Mouse (Mus musculus) neural tube, embryonic 13.5 days (tissue): ENCODE measurements around the gene Car14. TPM values are rescaled to one million over a fixed set of nuclear protein-coding genes. Genes with fewer than 3 reads are reported as not detected.
"Not testable (repeated sequence)": the region's sequence is repeated elsewhere in the genome, so short reads cannot be mapped to it uniquely, and the experiment has no call there.

Source experiments
- ATAC-seq: fragments of 200-750 bp; cut with Nextera tagmentation; 2 replicates; pipeline ENCODE4 v1.8.0; 2017; ENCODE audit warnings: low read depth, mild to moderate bottlenecking, moderate TSS enrichment, moderate library complexity
- H3K27ac ChIP-seq: fragments of 300-500 bp; sonication (generic); replicated peaks from 2 replicates; pipeline ENCODE4 v1.5.1; 2015; ENCODE audit warnings: moderate library complexity, mild to moderate bottlenecking, inconsistent platforms
- H3K27me3 ChIP-seq: fragments of 300-500 bp; sonication (generic); 2 replicates; pipeline ENCODE4 v1.6.1; 2015; ENCODE audit warnings: mild to moderate bottlenecking, inconsistent platforms
- H3K36me3 ChIP-seq: fragments of 300-500 bp; sonication (generic); 2 replicates; pipeline ENCODE4 v1.6.1; 2015; ENCODE audit warnings: mild to moderate bottlenecking, inconsistent platforms
- H3K4me1 ChIP-seq: fragments of 300-500 bp; sonication (generic); replicated peaks from 2 replicates; pipeline ENCODE4 v1.6.1; 2015; ENCODE audit warnings: inconsistent platforms
- H3K4me2 ChIP-seq: fragments of 300-500 bp; sonication (generic); 2 replicates; pipeline ENCODE4 v1.6.1; 2015; ENCODE audit warnings: inconsistent platforms, mild to moderate bottlenecking, moderate library complexity
- H3K4me3 ChIP-seq: fragments of 300-500 bp; sonication (generic); 2 replicates; pipeline ENCODE4 v1.5.1; 2015; ENCODE audit warnings: mild to moderate bottlenecking, inconsistent platforms
- H3K9ac ChIP-seq: fragments of 300-500 bp; sonication (generic); 2 replicates; pipeline ENCODE4 v1.6.1; 2015; ENCODE audit warnings: moderate library complexity, mild to moderate bottlenecking, inconsistent platforms
- H3K9me3 ChIP-seq: fragments of 300-500 bp; sonication (generic); 2 replicates; pipeline ENCODE4 v1.6.1; 2016; ENCODE audit warnings: inconsistent platforms
- WGBS: fragments of 180-500 bp; shearing (Covaris S2); methylation state at CpG from one replicate; pipeline ENCODE4 v1.1.7; 2015; 5-methylcytosine and 5-hydroxymethylcytosine counted together
- polyA plus RNA-seq: library from polyadenylated mRNA; unstranded; fragments of >200 nt; fragmentation: Nextera tagmentation; extraction: Ambion mirVana; gene quantifications from 2 replicates; pipeline ENCODE4 v1.2.1, GENCODE M21; 2015

The Car14 gene
- polyA plus RNA-seq: 1.4 and 2.7 TPM in 2 replicates

DNA sequence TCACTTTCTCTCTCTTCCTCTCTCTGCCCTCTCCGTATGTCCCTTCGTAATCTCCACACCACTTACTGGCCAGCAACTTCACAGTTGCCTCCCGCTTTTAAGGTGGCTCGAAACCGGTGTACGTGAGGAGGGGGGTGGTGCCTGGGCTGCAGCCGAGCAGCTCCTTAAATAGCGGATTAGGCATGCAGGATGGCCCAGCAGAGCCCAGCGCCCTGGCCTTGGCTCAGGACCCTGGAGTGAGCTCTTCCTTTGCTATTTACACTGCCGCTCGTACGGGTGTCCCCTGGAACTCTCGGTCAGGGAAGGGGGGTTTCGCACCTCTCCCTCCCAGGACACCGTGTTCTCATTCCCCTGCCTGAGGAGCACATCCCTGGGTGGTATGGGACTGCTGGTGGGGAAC, at the start of gene Car14:
Car14 (minus strand) TSS at position 124 of the 400 bp plus-strand sequence.
- 1% methylated on average over 15 of the region's 15 CpGs for WGBS
- H3K27ac ChIP-seq: no peak within 1 kb of the TSS
- peak within 1 kb of the TSS; percentile 76 for H3K4me2 ChIP-seq
- 0 out of 2 replicates have a peak, but pooled peaks have one; percentile 15 for ATAC-seq
- H3K9ac ChIP-seq: peak within 1 kb of the TSS; percentile 60
- H3K36me3 ChIP-seq: no peaks in the 10 kb centered on the region
- no peaks in the 10 kb centered on the region for H3K9me3 ChIP-seq
- peak within 1 kb of the TSS; percentile 38 for H3K4me3 ChIP-seq
- peaks cover 27% of the 10 kb centered on the region for H3K27me3 ChIP-seq
- peaks cover 36% of the 10 kb centered on the region for H3K4me1 ChIP-seq

DNA sequence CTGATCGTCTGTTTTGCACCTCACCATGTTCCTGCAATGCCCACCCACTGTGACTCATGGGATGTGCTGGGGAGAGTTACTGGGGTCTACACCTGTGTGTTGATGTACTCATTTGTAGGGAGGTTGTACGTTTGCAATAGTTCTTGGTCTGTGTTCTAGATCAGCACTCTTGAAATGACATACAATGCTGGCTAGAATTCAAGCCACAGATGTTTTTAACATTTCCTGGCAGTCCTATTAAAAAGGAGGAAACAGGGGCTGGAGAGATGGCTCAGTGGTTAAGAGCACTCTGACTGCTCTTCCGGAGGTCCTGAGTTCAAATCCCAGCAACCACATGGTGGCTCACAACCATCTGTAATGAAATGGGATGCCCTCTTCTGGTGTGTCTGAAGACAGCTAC, 49.0 kb upstream of the Car14 start:
- Histone ChIP-seq H3K36me3 (no peaks in the 10 kb centered on the region), H3K4me3 (no peak overlapping the region), H3K4me1 (peaks cover 17% of the 10 kb centered on the region), H3K4me2 (no peak overlapping the region), H3K27me3 (no peaks in the 10 kb centered on the region), H3K9ac (no peak overlapping the region), H3K9me3 (no peaks in the 10 kb centered on the region), H3K27ac (peak overlapping the region; percentile 67)
- ATAC-seq: no peak
- 63% methylated on average over 3 of the region's 3 CpGs for WGBS

DNA sequence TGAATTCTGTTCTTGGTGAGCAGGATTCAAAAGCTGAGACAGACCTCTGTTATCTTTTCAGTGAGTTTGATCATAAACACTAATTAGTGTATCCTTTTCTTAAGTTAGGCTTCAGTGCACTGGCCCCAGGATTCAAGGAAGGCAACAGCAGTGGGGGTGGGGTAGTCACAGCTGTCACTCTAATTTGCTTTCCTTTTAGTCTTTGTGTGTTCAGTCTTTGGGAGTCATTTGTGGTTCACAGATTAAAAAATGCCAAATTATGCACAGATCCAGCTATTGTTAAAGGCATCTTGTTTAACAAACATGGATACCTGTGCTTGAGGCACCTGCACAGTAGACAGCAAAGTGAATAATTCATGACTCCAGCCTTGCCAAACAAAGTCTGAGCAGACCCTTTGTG, 48.5 kb upstream of the Car14 start:
- Histone ChIP-seq H3K9ac (no peak overlapping the region), H3K27me3 (no peaks in the 10 kb centered on the region), H3K27ac (peak overlapping the region; percentile 67), H3K4me2 (no peak overlapping the region), H3K9me3 (no peaks in the 10 kb centered on the region), H3K4me3 (no peak overlapping the region), H3K4me1 (peaks cover 17% of the 10 kb centered on the region), H3K36me3 (no peaks in the 10 kb centered on the region)
- no peak for ATAC-seq

DNA sequence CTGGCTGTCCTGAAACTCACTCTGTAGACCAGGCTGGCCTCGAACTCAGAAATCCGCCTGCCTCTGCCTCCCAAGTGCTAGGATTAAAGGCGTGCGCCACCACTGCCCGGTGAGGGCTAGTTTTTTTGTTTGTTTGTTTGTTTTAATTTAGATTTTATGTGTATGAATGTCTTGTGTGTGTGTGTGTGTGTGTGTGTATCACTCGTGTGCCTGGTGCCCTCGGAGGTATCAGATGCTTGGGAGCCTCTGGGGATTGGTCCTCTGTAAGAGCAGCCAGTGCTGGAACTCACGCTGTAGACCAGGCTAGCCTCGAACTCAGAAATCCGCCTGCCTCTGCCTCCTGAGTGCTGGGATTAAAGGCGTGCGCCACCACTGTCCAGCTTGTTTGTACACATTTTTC, 47.1 kb upstream of the Car14 start:
- not testable (repeated sequence) for H3K36me3 ChIP-seq
- 66% methylated on average over 12 of the region's 12 CpGs for WGBS
- ATAC-seq: peak; percentile 45; the same call in 1 of the 2 replicates

DNA sequence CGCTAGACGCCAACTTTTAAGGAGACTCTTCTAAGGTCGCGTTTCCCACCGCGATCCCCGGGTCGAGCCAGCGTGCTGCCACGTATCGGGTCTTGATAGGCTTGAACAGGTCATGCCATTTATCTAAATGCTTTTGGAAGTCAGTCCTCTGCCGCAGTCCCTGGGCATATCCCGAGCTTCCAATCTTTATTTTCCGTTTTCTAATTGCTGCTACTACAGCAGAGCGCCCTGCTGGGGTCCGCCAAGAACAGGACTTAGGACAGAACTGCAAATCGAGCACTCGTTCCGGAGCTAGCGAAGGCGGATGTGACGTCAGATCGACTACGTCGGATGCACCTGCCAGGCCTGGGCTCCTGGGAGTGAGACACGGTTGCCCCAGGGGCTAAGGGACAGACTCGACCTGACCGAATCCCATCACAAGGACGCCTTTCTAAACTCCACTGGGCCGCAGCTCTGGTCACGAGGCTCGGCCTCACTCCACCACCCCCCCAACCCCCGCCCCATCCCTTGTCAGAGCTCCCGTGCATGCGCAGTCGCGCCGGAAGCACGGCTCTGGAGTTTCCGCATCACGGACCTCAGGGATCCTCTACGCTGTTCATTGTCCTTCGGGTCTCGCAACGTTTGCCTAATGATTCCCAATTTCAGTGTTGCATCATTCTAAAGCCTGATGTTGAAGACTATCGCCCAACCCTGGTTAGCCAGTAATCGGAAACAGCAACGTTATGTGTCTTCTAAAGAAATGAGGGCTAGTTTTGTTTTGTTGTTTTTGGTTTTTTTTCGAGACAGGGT, 46.5 kb upstream of the Car14 start:
- Histone ChIP-seq H3K4me3 (peak overlapping the region; percentile 53), H3K9me3 (no peaks in the 10 kb centered on the region), H3K9ac (peak overlapping the region; percentile 77), H3K4me1 (peaks cover 17% of the 10 kb centered on the region), H3K36me3 (peaks cover 7% of the 10 kb centered on the region), H3K4me2 (peak overlapping the region; percentile 65), H3K27ac (peak overlapping the region; percentile 97), H3K27me3 (no peaks in the 10 kb centered on the region)
- WGBS: 2% methylated on average over 49 of the region's 49 CpGs
- ATAC-seq: peak; percentile 97

More for the DNA sequence above, 47.1 kb upstream of the Car14 start:
- H3K9me3 ChIP-seq, H3K27me3 ChIP-seq: not testable (repeated sequence)
- H3K4me3 ChIP-seq: peak overlapping the region; percentile 53
- peak overlapping the region; percentile 97 for H3K27ac ChIP-seq
- peak overlapping the region; percentile 77 for H3K9ac ChIP-seq
- peak overlapping the region; percentile 65 for H3K4me2 ChIP-seq
- peaks cover 17% of the 10 kb centered on the region for H3K4me1 ChIP-seq

DNA sequence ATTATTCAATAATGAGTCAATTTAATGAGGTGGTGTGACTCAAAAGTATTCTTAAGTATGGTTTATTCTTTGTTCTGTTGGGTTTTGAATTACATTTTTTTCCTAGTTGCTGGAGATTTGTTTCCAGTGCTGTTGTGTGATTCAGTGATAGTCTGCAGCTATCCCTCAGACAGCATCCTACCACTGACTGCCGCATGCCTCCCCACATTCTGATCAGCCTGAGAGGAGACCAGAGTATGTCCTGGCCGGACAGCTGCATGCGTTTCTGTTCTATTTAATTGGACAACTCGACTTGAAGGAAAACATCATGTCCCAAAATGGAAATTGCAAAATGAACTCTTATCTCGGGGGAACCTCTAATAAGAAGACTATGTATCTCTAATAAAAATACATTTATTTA, 43.8 kb upstream of the Car14 start:
- 89% methylated on average over 5 of the region's 5 CpGs for WGBS
- H3K27ac ChIP-seq: no peak overlapping the region
- no peaks in the 10 kb centered on the region for H3K27me3 ChIP-seq
- H3K36me3 ChIP-seq: peaks cover 23% of the 10 kb centered on the region
- H3K4me3 ChIP-seq: no peak overlapping the region
- H3K4me1 ChIP-seq: peaks cover 16% of the 10 kb centered on the region
- no peaks in the 10 kb centered on the region for H3K9me3 ChIP-seq
- H3K9ac ChIP-seq: no peak overlapping the region
- no peak for ATAC-seq
- H3K4me2 ChIP-seq: no peak overlapping the region

DNA sequence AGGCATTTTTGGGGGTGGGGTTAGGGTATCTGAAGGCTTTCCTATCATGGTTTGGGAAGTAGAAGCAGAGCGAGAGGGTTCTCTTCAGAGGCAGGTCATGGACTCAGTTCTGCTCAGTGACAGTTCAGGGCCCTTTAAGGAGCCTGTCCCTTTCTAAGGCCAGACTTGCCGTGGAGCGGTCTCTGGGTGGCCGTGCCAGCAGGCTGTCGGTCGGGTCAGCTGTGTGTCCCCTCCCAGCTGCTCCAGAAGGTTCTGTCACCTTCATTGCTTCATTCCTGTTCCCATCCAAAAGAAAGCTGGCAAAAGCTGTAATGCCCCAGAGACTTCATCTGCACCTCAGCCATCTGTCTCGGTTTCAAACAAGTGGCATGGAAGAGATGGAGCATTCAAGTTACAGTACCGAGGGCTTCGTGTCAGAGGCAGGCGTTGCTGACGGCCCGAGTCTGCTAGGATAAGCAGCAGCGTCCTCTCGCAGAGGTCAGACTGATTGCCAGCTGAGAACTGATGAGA, 41.3 kb upstream of the Car14 start:
- no peak overlapping the region for H3K27ac ChIP-seq
- no peak overlapping the region for H3K9ac ChIP-seq
- no peaks in the 10 kb centered on the region for H3K27me3 ChIP-seq
- WGBS: 88% methylated on average over 14 of the region's 14 CpGs
- H3K4me2 ChIP-seq: no peak overlapping the region
- peaks cover 46% of the 10 kb centered on the region for H3K36me3 ChIP-seq
- H3K4me1 ChIP-seq: peaks cover 5% of the 10 kb centered on the region; the same call in 1 of the 2 replicates
- no peak for ATAC-seq
- no peaks in the 10 kb centered on the region for H3K9me3 ChIP-seq
- no peak overlapping the region for H3K4me3 ChIP-seq

DNA sequence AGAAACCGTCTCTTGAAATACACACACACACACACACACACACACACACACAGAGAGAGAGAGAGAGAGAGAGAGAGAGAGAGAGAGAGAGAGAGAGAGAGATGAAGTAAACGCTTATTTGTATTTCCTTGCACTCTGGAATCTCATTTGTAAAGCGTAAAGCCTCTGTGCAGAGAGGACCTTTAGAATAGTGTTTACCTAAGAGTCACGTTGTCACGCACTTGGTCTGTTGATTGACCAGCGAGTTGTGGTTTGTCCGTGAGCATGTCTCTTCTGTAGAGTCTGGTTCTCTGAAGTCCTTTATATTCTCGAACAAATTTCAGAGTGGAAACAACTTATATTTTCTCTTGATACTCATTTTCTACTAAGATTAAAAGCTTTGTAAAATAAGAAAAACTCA, 40.3 kb upstream of the Car14 start:
- whole genome bisulfite sequencing: 93% methylated on average over 8 of the region's 8 CpGs
- Histone ChIP-seq H3K27me3 (no peaks in the 10 kb centered on the region), H3K4me2 (no peak overlapping the region), H3K4me1 (no peaks in the 10 kb centered on the region), H3K4me3 (no peak overlapping the region), H3K9me3 (no peaks in the 10 kb centered on the region), H3K36me3 (peaks cover 56% of the 10 kb centered on the region), H3K9ac (no peak overlapping the region), H3K27ac (no peak overlapping the region)
- ATAC-seq: no peak

DNA sequence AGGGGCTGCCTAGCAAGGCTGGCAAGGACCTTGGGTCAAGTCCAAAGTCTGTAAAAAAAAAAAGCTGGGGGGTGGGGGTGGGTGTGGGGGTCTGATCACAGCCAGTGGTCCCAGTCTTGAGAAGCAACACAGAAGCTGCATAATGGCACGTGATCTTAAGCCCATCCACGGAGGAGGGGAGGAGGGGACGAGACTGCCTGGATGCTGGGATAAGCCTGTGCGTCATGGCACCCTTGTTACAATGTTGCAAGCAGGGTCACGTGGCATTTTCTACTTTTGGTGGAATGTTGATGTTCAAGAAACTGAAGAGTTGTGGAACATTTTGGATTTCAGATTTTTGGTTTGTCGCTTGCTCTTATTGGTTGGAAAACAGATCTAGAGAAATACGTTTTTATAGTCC, 38.7 kb upstream of the Car14 start:
- Histone ChIP-seq H3K4me1 (no peaks in the 10 kb centered on the region), H3K36me3 (peaks cover 71% of the 10 kb centered on the region), H3K27me3 (no peaks in the 10 kb centered on the region), H3K27ac (no peak overlapping the region), H3K4me2 (no peak overlapping the region), H3K9me3 (no peaks in the 10 kb centered on the region), H3K9ac (no peak overlapping the region), H3K4me3 (no peak overlapping the region)
- WGBS: 95% methylated on average over 7 of the region's 7 CpGs
- ATAC-seq: no peak

DNA sequence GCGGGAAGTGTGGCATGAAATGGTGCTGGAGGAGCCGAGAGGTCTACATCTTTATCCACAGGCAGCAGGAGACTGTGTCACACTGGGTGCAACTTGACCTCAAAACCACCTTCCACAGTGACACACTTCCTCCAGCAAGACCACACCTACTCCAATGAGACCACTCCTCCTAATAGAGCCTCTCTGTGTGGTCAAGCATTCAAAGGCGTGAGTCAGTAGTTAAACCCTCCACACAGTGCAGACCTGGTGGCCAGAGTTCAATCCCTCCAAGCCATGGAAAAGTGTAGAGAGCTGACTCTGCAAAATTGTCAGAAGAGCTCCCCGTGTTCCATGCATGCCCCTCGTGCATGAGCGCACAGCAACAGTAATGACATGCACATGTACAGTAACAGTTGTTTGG, 38.3 kb upstream of the Car14 start:
- ATAC-seq: no peak
- Histone ChIP-seq H3K27ac (no peak overlapping the region), H3K9ac (no peak overlapping the region), H3K4me3 (no peak overlapping the region), H3K27me3 (no peaks in the 10 kb centered on the region), H3K4me1 (no peaks in the 10 kb centered on the region), H3K9me3 (no peaks in the 10 kb centered on the region), H3K36me3 (peaks cover 76% of the 10 kb centered on the region), H3K4me2 (no peak overlapping the region)
- WGBS: 88% methylated on average over 6 of the region's 6 CpGs

DNA sequence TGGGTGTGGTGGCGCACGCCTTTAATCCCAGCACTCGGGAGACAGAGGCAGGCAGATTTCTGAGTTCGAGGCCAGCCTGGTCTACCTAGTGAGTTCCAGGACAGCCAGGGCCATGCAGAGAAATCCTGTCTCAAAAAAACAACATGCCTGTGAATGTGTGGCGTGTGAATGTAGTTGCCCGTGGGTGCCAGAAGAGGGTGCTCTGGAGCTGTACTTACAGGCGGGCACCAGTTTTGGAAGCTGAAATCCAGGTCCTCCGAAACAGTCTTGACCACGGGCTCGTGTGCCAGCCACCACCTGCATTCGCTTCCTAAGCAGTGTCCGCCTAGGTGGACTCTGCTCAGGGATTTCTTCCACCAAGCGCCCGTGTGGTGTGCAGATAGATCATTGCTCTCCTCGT, 34.3 kb upstream of the Car14 start:
- no peak for ATAC-seq
- Histone ChIP-seq H3K4me1 (no peaks in the 10 kb centered on the region), H3K27ac (no peak overlapping the region), H3K9me3 (no peaks in the 10 kb centered on the region), H3K27me3 (no peaks in the 10 kb centered on the region), H3K36me3 (peaks cover 87% of the 10 kb centered on the region), H3K4me2 (no peak overlapping the region), H3K4me3 (no peak overlapping the region), H3K9ac (no peak overlapping the region)
- WGBS: 92% methylated on average over 15 of the region's 15 CpGs

DNA sequence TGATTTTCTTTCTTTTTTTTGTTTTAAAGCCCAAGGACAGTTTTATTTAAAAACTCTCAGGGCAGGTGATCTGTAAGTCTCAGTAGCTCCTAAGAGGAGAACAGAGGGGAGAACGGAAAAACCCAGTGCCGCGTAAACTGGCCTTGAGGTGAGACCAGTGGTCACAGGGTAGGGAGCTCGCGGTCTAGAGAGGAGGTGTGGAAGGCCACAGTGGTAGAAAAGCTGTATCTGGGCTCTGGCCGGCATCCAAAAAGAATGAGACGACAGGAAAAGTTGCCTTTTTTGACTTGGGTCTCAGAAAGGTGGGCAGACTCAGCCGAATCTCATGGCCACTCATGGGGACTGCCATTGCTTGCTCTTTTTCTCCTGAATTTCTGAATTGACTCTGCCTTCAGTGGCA, 33.7 kb upstream of the Car14 start:
- WGBS: 99% methylated on average over 8 of the region's 8 CpGs
- peaks cover 89% of the 10 kb centered on the region for H3K36me3 ChIP-seq
- no peak for ATAC-seq

DNA sequence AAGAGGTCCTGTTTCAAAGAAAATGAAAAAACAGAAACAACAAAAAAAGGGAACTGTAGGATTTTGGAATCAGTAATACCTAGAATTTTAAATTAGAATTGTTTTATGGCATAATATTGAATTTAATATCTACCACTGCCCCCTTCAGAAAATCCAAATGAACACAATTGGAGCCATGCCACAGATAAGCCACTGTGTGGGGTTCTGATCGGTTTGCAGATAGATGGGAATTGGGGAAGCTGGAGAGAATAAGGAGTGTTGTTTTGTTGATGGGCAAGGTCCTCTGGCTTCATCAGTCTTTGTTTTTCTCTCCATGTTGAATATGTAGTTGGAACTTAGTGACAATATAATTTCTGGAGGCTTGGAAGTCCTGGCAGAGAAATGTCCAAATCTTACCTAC, 30.0 kb upstream of the Car14 start:
- peaks cover 23% of the 10 kb centered on the region for H3K4me1 ChIP-seq
- no peak for ATAC-seq
- H3K9me3 ChIP-seq: no peaks in the 10 kb centered on the region
- no peak overlapping the region for H3K27ac ChIP-seq
- no peak overlapping the region for H3K4me2 ChIP-seq
- no peaks in the 10 kb centered on the region for H3K27me3 ChIP-seq
- H3K9ac ChIP-seq: no peak overlapping the region
- WGBS: 98% methylated on average over 1 of the region's 1 CpGs
- no peak overlapping the region for H3K4me3 ChIP-seq
- peaks cover 55% of the 10 kb centered on the region for H3K36me3 ChIP-seq

More for the DNA sequence above, 33.7 kb upstream of the Car14 start:
- H3K9me3 ChIP-seq: no peaks in the 10 kb centered on the region
- no peak overlapping the region for H3K4me2 ChIP-seq
- no peak overlapping the region for H3K4me3 ChIP-seq
- no peaks in the 10 kb centered on the region for H3K27me3 ChIP-seq
- H3K9ac ChIP-seq: no peak overlapping the region
- no peaks in the 10 kb centered on the region for H3K4me1 ChIP-seq
- no peak overlapping the region for H3K27ac ChIP-seq
